Mouse (Mus musculus) retina, postnatal 1 day (tissue): ENCODE results near the gene Creb3l4.
"Not testable (repeated sequence)": the region's sequence is repeated elsewhere in the genome, so short reads cannot be mapped to it uniquely, and the experiment has no call there.

Experiments
- DNase-seq: peaks from one replicate; pipeline ENCODE4 v3.0.0-alpha.2; 2012

The Creb3l4 gene

GRCm38 (mm10) chr3:90264687-90265033 is 21.3 kb upstream of the Creb3l4 start:
- no peak for DNase-seq

- DNase-seq = no peak
Measured at GRCm38 (mm10) chr3:90263121-90263771, 19.9 kb upstream of the Creb3l4 start.

DNA sequence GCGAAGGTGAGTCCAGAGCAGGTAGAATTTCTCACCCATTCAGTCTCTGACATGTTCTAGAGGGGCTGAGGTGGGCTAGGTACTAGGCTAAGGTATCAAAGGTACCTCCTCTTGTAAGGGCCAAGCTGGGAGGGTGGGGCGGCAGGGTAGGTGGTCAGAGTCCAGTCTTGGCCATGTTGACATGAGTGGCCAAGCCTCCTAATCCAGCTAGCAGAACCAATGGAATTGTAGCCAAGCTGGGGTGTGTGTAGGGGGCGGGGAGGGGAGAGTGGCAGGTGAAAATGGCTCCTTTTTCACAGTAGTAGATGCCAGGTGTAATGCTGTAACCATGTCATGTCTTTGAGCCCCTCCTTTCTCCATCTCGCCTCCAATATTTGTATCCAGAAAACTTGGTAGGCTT is 15.2 kb upstream of the Creb3l4 start:
- no peak for DNase-seq

DNA sequence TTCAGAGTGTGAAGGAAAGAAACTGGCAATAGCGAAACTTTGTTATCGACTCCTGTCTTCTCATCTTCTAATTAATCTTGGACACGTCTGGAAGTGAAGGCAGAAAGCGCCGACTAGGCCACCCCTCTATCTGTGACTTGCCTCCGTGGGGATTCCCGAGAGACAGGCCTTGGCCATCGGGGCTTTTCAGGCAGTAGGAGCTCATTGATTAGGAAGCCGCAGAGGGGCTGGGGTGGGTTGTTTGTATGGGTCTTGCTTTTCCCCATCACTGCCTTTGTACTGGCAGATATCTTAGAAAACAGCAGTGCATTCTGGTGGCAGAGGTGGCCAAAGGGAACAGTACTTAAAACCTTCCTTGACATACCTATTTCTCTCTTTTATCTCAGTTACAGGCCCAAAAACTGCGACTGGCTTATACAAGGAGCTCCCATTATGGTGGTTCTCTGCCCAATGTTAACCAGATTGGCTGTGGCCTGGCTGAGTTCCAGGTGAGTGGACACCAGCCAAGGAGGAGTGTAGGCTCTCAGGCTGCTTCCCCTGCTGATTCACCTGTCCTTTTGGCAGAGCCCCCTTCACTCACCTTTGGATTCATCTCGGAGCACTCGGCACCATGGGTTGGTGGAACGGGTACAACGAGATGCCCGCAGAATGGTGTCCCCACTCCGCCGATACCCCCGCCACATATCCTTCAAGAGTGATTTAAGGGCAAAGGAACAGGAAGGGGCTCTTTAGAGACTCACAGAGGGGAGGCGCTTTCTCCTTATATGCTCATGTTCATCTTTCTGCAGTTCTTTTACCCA is 13.6 kb upstream of the Creb3l4 start:
- DNase-seq = no peak

DNA sequence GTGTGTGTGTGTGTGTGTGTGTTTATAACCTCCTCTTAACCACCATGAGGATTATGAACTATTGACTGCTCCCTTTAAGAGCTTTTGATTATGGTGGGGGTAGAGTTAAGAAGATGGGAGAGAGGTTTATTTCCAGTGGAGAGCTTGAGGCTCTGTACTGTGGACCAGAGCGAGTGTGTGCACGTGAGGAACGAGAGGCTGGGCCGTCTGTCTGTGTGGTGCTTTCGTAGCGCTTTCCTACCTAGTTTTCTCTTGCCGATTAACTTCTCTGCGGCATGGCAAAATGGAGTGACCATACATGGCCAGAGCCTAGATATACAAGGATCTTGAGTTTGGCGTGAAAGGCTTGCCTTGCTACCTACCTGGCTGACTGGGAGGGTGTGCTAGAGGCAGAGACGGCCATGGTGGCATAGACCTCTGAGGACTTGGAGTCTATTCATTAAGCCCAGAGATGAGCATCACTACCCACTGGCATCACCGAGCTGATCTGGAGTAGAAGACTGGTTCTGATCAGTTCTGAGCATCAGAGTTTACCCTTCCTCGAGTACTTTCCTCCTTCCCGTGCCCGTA is 12.6 kb upstream of the Creb3l4 start:
- DNase-seq = no peak

DNA sequence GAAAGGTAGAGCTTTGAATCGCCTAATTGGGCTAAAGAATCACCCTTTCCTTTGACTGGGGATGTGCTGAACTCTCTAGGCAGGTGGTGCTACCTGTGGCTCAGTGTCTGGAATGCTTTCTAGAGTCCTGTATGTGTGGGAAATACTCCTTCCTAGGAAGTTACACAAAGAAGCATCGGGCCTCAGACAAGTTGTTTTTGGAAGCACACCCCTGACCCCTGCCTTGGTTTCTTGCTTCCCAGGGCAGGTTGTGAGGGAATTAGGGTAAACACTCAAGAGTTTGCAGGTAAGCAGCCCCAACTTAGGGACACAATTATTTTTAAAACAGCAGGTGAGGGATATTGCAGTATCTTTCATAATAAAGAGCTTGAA is 11.9 kb upstream of the Creb3l4 start:
- DNase-seq = no peak

GRCm38 (mm10) chr3:90254419-90255193 is 11.3 kb upstream of the Creb3l4 start:
- no peak for DNase-seq

DNA sequence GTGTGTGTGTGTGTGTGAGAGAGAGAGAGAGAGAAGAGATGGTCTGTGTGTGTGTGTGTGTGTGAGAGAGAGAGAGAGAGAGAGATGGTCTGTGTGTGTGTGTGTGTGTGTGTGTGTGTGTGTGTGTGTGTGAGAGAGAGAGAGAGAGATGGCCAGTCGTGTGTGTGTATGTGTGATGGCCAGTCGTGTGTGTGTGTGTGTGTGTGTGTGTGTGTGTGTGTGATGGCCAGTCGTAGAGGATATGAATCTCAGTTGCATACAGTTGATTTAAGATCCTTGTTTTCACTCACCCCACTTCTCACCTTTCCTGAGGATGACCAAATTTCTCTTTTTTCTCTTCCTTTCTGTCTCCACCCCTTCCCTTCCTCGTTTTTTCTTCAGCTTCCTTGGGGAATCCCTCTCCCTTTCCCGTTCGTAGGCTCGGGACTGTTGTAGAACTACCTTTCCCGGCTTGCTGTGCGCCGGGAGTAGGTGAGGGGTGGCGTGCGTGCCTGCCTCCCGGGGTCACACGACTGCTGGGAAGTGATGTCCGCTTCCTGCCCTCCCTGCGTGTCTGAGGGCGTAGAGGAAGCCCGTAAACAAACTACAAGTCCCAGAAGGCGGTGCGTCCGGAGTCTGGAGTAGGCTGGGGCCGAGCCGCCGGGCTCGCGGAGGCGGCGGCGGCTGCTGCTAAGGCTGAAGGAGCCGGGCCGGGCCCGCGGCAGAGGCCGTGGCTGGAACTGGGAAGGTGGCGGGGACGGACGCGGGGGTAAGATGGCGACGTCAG is 10.5 kb upstream of the Creb3l4 start, which contains the start of gene Crtc2:
Gene Crtc2, plus strand, starts transcription at position 511 of the 766 bp plus-strand sequence.
- peak; percentile 99 for DNase-seq

GRCm38 (mm10) chr3:90253174-90253573 is 9.9 kb upstream of the Creb3l4 start:
- DNase-seq = not testable (repeated sequence)

GRCm38 (mm10) chr3:90252659-90253058 is 9.3 kb upstream of the Creb3l4 start:
- DNase-seq = not testable (repeated sequence)

DNA sequence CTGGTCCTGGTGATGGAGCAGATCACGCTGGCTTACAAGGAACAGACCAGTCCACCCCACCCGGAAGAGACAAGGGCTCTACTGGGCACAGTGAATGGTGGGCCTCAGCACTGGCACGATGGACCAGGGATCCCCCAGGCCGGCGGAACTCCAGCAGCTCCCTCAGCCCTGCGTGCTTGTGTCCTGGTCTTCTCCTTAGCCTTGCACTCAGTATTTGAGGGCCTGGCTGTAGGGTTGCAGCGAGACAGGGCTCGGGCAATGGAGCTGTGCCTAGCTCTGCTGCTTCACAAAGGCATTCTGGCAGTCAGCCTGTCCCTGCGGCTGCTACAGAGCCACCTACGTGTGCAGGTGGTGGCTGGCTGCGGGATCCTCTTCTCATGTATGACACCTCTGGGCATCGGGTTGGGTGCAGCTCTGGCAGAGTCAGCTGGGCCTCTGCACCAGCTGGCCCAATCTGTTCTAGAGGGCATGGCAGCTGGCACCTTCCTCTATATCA is 8.5 kb upstream of the Creb3l4 start:
- DNase-seq = not testable (repeated sequence)

DNA sequence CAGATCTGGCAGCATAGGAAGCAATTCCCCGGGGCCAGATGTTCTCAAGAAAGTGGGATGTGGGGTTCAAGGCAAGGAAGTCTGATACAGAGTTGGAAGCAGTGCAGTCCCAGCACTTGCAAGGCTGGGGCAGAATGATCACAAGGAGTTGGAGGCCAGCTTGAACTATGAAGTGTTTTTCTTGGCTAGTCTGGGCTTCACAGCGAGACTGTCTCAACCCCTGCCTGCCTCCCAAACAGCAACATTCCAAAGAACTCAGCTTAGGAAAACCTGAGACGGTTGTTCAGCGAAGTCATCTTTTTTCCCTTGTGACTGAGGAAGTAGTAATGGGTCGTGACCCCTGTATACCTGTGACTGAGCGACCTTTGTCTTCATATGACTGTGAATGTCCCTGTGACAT is 7.5 kb upstream of the Creb3l4 start:
- DNase-seq = no peak

DNA sequence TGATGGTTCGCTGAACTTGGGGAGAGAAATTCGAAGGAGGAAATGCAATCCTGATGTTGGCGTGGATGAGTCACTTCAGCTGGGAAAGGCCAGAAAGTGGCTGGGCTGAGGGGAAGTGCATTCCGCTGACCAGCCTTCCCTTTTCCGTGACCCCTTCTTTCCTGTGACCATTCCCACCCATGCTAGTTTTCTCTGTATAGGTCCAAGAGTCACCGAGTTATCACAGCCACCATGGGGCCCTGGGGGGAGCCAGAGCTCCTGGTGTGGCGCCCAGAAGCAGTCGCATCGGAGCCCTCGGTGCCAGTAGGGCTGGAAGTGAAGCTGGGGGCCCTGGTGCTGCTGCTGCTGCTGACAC is 5.4 kb upstream of the Creb3l4 start:
- no peak for DNase-seq

DNA sequence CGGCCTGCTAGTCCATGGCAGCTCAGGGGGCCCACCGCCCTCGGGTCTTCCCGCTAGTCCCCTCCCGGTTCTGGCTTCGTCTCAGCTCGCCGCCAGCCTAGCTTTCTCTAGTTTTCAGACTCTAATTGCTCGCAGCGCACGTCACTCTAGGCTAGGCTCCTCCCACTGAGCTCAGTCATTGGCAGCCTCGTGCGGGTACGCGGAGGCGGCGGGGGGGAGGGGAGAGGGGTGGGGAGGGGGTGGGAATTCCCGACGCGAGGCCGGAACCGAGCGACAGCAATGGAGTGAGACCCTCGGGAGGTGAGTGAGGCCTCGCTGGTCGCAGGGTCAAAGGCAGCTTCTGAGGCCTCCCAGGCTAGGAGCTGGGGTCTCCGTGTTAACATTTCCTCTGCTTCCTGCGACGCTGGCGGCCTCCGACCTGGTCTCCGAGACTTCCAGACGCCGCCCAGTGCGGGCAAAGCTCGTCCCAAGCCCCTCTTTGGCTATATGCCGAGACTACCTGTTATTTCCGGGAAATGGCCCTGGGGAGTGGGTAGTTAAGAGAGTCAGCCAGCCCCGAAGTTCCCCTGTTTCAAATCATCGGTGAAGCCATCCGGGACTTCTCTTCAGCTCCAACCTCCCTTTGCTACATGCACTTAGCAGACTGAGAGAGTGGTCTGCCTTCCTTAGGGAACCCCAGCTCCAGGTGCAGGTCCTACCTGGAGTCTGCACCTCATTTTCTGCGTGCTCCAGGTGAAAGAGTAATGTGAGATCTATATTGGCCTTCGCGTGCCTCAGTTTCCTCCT is 4.8 kb upstream of the Creb3l4 start, which contains the start of gene Slc39a1:
Gene Slc39a1, plus strand, starts transcription at position 213 of the 786 bp plus-strand sequence.
- DNase-seq = peak; percentile 98

- no peak for DNase-seq
Measured at GRCm38 (mm10) chr3:90247630-90247959, 4.3 kb upstream of the Creb3l4 start.

DNA sequence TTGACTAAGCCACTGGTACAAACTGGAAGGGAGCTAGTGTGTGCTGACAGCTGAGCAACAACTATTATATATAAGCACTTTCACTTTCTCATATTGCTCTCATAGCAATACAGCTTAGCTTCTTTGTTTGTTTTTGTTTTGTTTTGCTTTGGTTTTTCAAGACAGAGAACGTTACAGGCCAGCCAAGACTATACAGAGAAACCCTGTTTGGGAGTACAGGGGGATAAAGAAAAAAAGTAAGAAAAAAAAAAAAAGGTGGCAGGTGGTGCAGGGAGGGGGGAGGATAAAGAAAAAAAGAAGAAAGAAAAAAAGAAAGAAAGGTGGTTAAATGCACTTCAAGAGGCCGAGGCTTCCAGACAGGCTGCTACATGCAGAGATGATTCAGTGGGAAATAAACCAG is 2.1 kb upstream of the Creb3l4 start:
- no peak for DNase-seq

DNA sequence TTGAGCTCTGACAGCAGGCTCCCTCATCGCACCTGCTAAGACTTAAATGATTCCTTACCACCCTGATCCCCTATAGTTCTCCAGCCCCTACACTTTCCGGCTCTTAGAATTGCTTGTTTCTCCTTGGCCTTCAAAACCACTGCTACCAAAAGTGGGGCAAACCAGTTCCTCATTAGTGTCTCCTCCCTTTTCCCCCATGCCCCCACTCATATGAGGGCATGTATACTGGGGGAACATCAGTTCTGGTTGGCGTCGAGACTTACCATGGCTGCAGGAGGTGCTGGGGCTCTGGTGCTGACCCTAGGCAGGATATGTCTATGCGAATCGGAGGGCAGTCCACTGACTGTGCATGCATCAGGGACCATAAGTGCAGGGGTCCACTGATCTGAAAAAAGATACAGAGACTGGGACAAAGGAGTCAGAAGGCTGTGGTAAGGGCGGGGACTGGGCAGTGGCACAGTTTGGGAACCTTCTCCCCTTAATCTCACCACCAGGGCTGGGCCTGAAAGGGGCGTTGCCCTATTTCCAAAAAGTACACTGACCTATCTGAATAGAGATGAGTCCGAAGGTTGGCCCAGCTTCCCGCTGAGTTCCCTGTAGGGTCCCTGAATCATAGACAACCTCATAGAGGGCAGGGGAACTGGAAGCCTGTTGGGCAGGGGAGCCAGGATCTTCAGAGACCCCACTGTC is 1.5 kb downstream of the Creb3l4 start:
- DNase-seq = no peak

GRCm38 (mm10) chr3:90241251-90241650 is 2.1 kb downstream of the Creb3l4 start:
- no peak for DNase-seq

GRCm38 (mm10) chr3:90231507-90232333 is 11.6 kb downstream of the Creb3l4 start, which contains the start of gene Jtb:
TSS of gene Jtb (plus strand) at chr3:90231597.
- peak; percentile 97 for DNase-seq

DNA sequence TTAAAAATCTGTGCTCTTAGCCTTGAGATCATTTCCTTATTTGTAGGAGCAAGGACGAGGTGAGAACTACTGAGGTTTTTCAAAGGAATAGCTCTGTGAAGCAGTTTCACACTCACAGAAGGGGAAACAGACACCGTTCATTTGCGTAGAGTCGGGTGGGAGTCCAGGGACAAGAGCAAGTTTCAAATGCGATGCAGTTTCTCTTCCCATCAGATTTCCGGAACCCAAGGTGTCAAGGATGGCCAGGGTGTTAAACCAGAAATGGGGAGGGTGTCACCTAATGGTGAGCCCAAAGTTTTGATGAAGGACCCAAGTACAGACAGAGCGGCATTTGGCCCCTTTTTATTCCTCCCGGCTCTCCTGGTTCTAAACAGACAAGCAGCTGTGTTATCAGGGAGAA is 12.2 kb downstream of the Creb3l4 start:
- DNase-seq = no peak
